Mouse (Mus musculus): Measurements from ENCODE around the gene Mmp15.
A peak's percentile ranks its signal among the peaks of the same experiment; 100 is the strongest.

DNA sequence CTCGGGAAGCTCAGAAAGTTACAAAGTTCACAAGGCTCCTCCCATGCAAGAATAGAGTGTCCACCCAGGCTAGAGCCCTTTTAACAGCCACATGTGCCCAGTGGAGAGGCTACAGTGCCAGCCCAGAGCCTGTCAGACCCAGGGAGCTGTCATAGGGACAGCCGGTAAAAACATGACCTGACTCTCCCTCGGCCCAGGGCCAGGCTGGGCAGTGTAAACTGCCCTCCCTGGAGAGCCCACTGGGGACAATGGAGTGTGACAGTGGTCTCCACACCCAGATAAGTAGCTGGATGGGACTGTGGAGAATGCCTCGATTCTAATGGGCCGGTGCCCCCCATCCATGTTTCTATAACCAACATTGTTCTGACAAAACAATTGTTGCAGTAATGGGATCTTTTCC lies 57.5 kb downstream of the Mmp15 start:
- TF ChIP-seq CTCF (IDR thresholded peaks at IDR 0.05) = peak; percentile 41
- peak; percentile 63; the same call in 1 of the 2 replicates for TF ChIP-seq EP300 (IDR thresholded peaks at IDR 0.05)

Measured in lung, postnatal 0 days (tissue).